Mouse (Mus musculus) erythroblast, embryonic 14.5 days (primary cell): ENCODE data around the gene Rpl13a.

ENCODE experiments used
- GATA1 ChIP-seq: IDR thresholded peaks from 2 replicates; pipeline ENCODE4 v1.6.1; 2012; ENCODE audit warnings: low read length, inconsistent platforms, mixed read lengths
- TAL1 ChIP-seq: IDR thresholded peaks from 3 replicates; pipeline ENCODE4 v1.6.1; 2012; ENCODE audit warnings: low read length, inconsistent platforms, mixed read lengths

DNA sequence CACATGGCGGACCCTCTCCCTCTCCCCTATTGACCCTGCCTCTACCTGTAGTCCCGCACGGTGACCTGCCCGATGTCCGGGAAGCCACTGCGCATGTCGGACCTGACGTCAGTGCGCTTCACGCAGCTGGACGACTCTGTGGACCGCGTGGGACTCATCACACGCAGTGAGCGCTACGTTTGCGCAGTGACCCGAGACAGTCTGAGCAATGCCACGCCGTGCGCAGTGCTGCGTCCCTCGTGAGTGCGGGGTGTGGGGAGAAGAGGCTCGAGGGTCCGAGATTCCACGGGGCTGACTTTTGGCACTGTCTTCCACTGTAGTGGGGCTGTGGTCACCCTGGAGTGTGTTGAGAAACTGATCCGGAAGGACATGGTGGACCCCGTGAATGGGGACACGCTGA, 52.1 kb downstream of the Rpl13a start:
- TF ChIP-seq GATA1 = no peak
- no peak for TF ChIP-seq TAL1
